Mouse (Mus musculus) neural tube, embryonic 15.5 days (tissue): Measurements from ENCODE around the gene Lurap1. TPM values are rescaled to one million over a fixed set of nuclear protein-coding genes. Genes with fewer than 3 reads are reported as not detected.

Source experiments
- ATAC-seq: fragments of 200-750 bp; cut with Nextera tagmentation; 2 replicates; pipeline ENCODE4 v1.8.0; 2017; ENCODE audit warnings: mild to moderate bottlenecking, moderate TSS enrichment, moderate library complexity; ENCODE audit not compliant: low FRiP score
- H3K27ac ChIP-seq: fragments of 300-500 bp; sonication (generic); replicated peaks from 2 replicates; pipeline ENCODE4 v1.5.1; 2015; ENCODE audit warnings: mild to moderate bottlenecking, inconsistent platforms
- H3K27me3 ChIP-seq: fragments of 300-500 bp; sonication (generic); replicated peaks from 2 replicates; pipeline ENCODE4 v1.6.1; 2015; ENCODE audit warnings: inconsistent platforms
- H3K36me3 ChIP-seq: fragments of 300-500 bp; sonication (generic); 2 replicates; pipeline ENCODE4 v1.6.1; 2015; ENCODE audit warnings: inconsistent platforms
- H3K4me1 ChIP-seq: fragments of 300-500 bp; sonication (generic); 2 replicates; pipeline ENCODE4 v1.6.1; 2015; ENCODE audit warnings: inconsistent platforms
- H3K4me2 ChIP-seq: fragments of 300-500 bp; sonication (generic); 2 replicates; pipeline ENCODE4 v1.6.1; 2015; ENCODE audit warnings: inconsistent platforms, mild to moderate bottlenecking, moderate library complexity
- H3K4me3 ChIP-seq: fragments of 300-500 bp; sonication (generic); replicated peaks from 2 replicates; pipeline ENCODE4 v1.5.1; 2015; ENCODE audit warnings: mild to moderate bottlenecking, inconsistent platforms
- H3K9ac ChIP-seq: fragments of 300-500 bp; sonication (generic); replicated peaks from 2 replicates; pipeline ENCODE4 v1.6.1; 2015; ENCODE audit warnings: mild to moderate bottlenecking, inconsistent platforms
- H3K9me3 ChIP-seq: fragments of 300-500 bp; sonication (generic); replicated peaks from 2 replicates; pipeline ENCODE4 v1.6.1; 2016; ENCODE audit warnings: inconsistent platforms
- WGBS: fragments of 180-500 bp; shearing (Covaris S2); methylation state at CpG from one replicate; pipeline ENCODE4 v1.1.7; 2015; ENCODE audit warnings: mixed read lengths; 5-methylcytosine and 5-hydroxymethylcytosine counted together
- polyA plus RNA-seq: library from polyadenylated mRNA; unstranded; fragments of >200 nt; fragmentation: Nextera tagmentation; extraction: Ambion mirVana; gene quantifications from 2 replicates; pipeline ENCODE4 v1.2.1, GENCODE M21; 2015

Gene Lurap1
- polyA plus RNA-seq, 1 experiment from 2014 or later, result 2.7 TPM

GRCm38 (mm10) chr4:116157882-116158281 is 6.7 kb upstream of the Lurap1 start:
- WGBS, result 92% methylated on average over 2 of the region's 2 CpGs
- Histone ChIP-seq H3K9me3 (no peaks in the 10 kb centered on the region), H3K9ac (no peak overlapping the region), H3K27ac (no peak overlapping the region), H3K4me3 (no peak overlapping the region), H3K27me3 (no peaks in the 10 kb centered on the region), H3K4me2 (no peak overlapping the region), H3K4me1 (no peaks in the 10 kb centered on the region), H3K36me3 (peaks cover 79% of the 10 kb centered on the region)
- no peak for ATAC-seq

GRCm38 (mm10) chr4:116152702-116153101 is 1.6 kb upstream of the Lurap1 start:
- Histone ChIP-seq H3K9me3 (no peaks in the 10 kb centered on the region), H3K9ac (no peak overlapping the region), H3K27me3 (no peaks in the 10 kb centered on the region), H3K4me2 (no peak overlapping the region), H3K36me3 (peaks cover 57% of the 10 kb centered on the region), H3K4me3 (no peak overlapping the region), H3K27ac (no peak overlapping the region), H3K4me1 (peaks cover 21% of the 10 kb centered on the region)
- no peak for ATAC-seq
- 93% methylated on average over 15 of the region's 15 CpGs for WGBS

GRCm38 (mm10) chr4:116150862-116151221 is 296 bp downstream of the Lurap1 start:
- no peaks in the 10 kb centered on the region for H3K9me3 ChIP-seq
- peak overlapping the region; percentile 64 for H3K4me2 ChIP-seq
- H3K36me3 ChIP-seq, result peaks cover 39% of the 10 kb centered on the region
- peak overlapping the region; percentile 68 for H3K4me3 ChIP-seq
- H3K27ac ChIP-seq, result peak overlapping the region; percentile 86
- peaks cover 21% of the 10 kb centered on the region for H3K4me1 ChIP-seq
- H3K9ac ChIP-seq, result peak overlapping the region; percentile 87
- ATAC-seq, result peak; percentile 4; the same call in 1 of the 2 replicates
- whole genome bisulfite sequencing, result 27% methylated on average over 4 of the region's 4 CpGs
- H3K27me3 ChIP-seq, result no peaks in the 10 kb centered on the region

- H3K36me3 ChIP-seq, result peaks cover 33% of the 10 kb centered on the region
- no peaks in the 10 kb centered on the region for H3K9me3 ChIP-seq
- H3K27ac ChIP-seq, result peak overlapping the region; percentile 86
- peak; percentile 94 for ATAC-seq
- no peaks in the 10 kb centered on the region for H3K27me3 ChIP-seq
- peak overlapping the region; percentile 68 for H3K4me3 ChIP-seq
- H3K9ac ChIP-seq, result peak overlapping the region; percentile 87
- peak overlapping the region; percentile 64 for H3K4me2 ChIP-seq
- H3K4me1 ChIP-seq, result peaks cover 21% of the 10 kb centered on the region
- under 1% methylated on average over 64 of the region's 73 CpGs for WGBS
Observed at GRCm38 (mm10) chr4:116150156-116150861, 829 bp downstream of the Lurap1 start.

- H3K36me3 ChIP-seq, result peaks cover 28% of the 10 kb centered on the region
- H3K9me3 ChIP-seq, result no peaks in the 10 kb centered on the region
- ATAC-seq, result peak; percentile 25; the same call in 1 of the 2 replicates
- peak overlapping the region; percentile 87 for H3K9ac ChIP-seq
- H3K4me3 ChIP-seq, result peak overlapping the region; percentile 68
- H3K4me1 ChIP-seq, result peaks cover 22% of the 10 kb centered on the region
- no peaks in the 10 kb centered on the region for H3K27me3 ChIP-seq
- WGBS, result 23% methylated on average over 6 of the region's 6 CpGs
- H3K27ac ChIP-seq, result peak overlapping the region; percentile 86
- peak overlapping the region; percentile 64 for H3K4me2 ChIP-seq
Observed at GRCm38 (mm10) chr4:116149812-116150155, 1.4 kb downstream of the Lurap1 start.

GRCm38 (mm10) chr4:116143891-116144717 is 7.0 kb downstream of the Lurap1 start:
- H3K4me1 ChIP-seq, result peaks cover 21% of the 10 kb centered on the region
- peak overlapping the region; percentile 66 for H3K4me3 ChIP-seq
- peak overlapping the region; percentile 98 for H3K4me2 ChIP-seq
- no peaks in the 10 kb centered on the region for H3K9me3 ChIP-seq
- no peaks in the 10 kb centered on the region for H3K36me3 ChIP-seq
- peak overlapping the region; percentile 61 for H3K9ac ChIP-seq
- H3K27ac ChIP-seq, result no peak overlapping the region
- under 1% methylated on average over 47 of the region's 47 CpGs for WGBS
- H3K27me3 ChIP-seq, result no peaks in the 10 kb centered on the region; the same call in 1 of the 2 replicates
- ATAC-seq, result peak; percentile 71

- Histone ChIP-seq H3K4me2 (peak overlapping the region; percentile 98), H3K4me1 (peaks cover 21% of the 10 kb centered on the region), H3K27me3 (no peaks in the 10 kb centered on the region; the same call in 1 of the 2 replicates), H3K9ac (no peak overlapping the region), H3K9me3 (no peaks in the 10 kb centered on the region), H3K27ac (no peak overlapping the region), H3K4me3 (peak overlapping the region; percentile 66), H3K36me3 (no peaks in the 10 kb centered on the region)
- WGBS, result 10% methylated on average over 7 of the region's 7 CpGs
- ATAC-seq, result no peak
Observed at GRCm38 (mm10) chr4:116143317-116143811, 7.8 kb downstream of the Lurap1 start.

- no peak for ATAC-seq
- 74% methylated on average over 7 of the region's 7 CpGs for WGBS
- H3K4me3 ChIP-seq, result no peak overlapping the region
- no peaks in the 10 kb centered on the region; the same call in 1 of the 2 replicates for H3K27me3 ChIP-seq
- H3K4me1 ChIP-seq, result peaks cover 21% of the 10 kb centered on the region
- H3K9ac ChIP-seq, result no peak overlapping the region
- no peaks in the 10 kb centered on the region for H3K9me3 ChIP-seq
- H3K4me2 ChIP-seq, result no peak overlapping the region
- H3K27ac ChIP-seq, result no peak overlapping the region
- H3K36me3 ChIP-seq, result no peaks in the 10 kb centered on the region
Observed at GRCm38 (mm10) chr4:116142269-116142668, 8.9 kb downstream of the Lurap1 start.

- 75% methylated on average over 1 of the region's 1 CpGs for WGBS
- no peak overlapping the region for H3K27ac ChIP-seq
Observed at GRCm38 (mm10) chr4:116141736-116142135, 9.4 kb downstream of the Lurap1 start.

GRCm38 (mm10) chr4:116140801-116141574 is 10.2 kb downstream of the Lurap1 start:
- Histone ChIP-seq H3K27ac (no peak overlapping the region), H3K36me3 (no peaks in the 10 kb centered on the region), H3K27me3 (no peaks in the 10 kb centered on the region; the same call in 1 of the 2 replicates), H3K9ac (no peak overlapping the region), H3K9me3 (no peaks in the 10 kb centered on the region), H3K4me2 (no peak overlapping the region), H3K4me3 (no peak overlapping the region), H3K4me1 (peaks cover 21% of the 10 kb centered on the region)
- WGBS, result 87% methylated on average over 7 of the region's 7 CpGs
- no peak for ATAC-seq

More at GRCm38 (mm10) chr4:116141736-116142135, 9.4 kb downstream of the Lurap1 start:
- Histone ChIP-seq H3K9ac (no peak overlapping the region), H3K36me3 (no peaks in the 10 kb centered on the region), H3K9me3 (no peaks in the 10 kb centered on the region), H3K4me1 (peaks cover 21% of the 10 kb centered on the region), H3K4me2 (no peak overlapping the region), H3K4me3 (no peak overlapping the region), H3K27me3 (no peaks in the 10 kb centered on the region; the same call in 1 of the 2 replicates)
- ATAC-seq, result no peak

- Histone ChIP-seq H3K27ac (no peak overlapping the region), H3K9ac (no peak overlapping the region), H3K4me2 (no peak overlapping the region), H3K4me1 (no peaks in the 10 kb centered on the region), H3K4me3 (no peak overlapping the region), H3K36me3 (no peaks in the 10 kb centered on the region), H3K27me3 (no peaks in the 10 kb centered on the region), H3K9me3 (no peaks in the 10 kb centered on the region)
- ATAC-seq, result no peak
- WGBS, result 57% methylated on average over 13 of the region's 13 CpGs
Observed at GRCm38 (mm10) chr4:116137421-116137996, 13.6 kb downstream of the Lurap1 start.
